Mouse (Mus musculus) embryonic facial prominence, embryonic 15.5 days (tissue): Measurements from ENCODE around the gene Gm382. TPM values are rescaled to one million over a fixed set of nuclear protein-coding genes. Genes with fewer than 3 reads are reported as not detected.

Experiments
- ATAC-seq: fragments of 200-750 bp; cut with Nextera tagmentation; 2 replicates; pipeline ENCODE4 v1.8.0; 2017; ENCODE audit warnings: low read depth, moderate TSS enrichment; ENCODE audit not compliant: insufficient number of reproducible peaks, low FRiP score, low TSS enrichment
- H3K27ac ChIP-seq: fragments of 300-500 bp; sonication (generic); replicated peaks from 2 replicates; pipeline ENCODE4 v1.5.1; 2015; ENCODE audit warnings: mild to moderate bottlenecking, inconsistent platforms
- H3K27me3 ChIP-seq: fragments of 300-500 bp; sonication (generic); 2 replicates; pipeline ENCODE4 v1.6.1; 2015; ENCODE audit warnings: inconsistent platforms
- H3K36me3 ChIP-seq: fragments of 300-500 bp; sonication (generic); 2 replicates; pipeline ENCODE4 v1.6.1; 2015; ENCODE audit warnings: mild to moderate bottlenecking, inconsistent platforms
- H3K4me1 ChIP-seq: fragments of 300-500 bp; sonication (generic); 2 replicates; pipeline ENCODE4 v1.6.1; 2015; ENCODE audit warnings: inconsistent platforms
- H3K4me2 ChIP-seq: fragments of 300-500 bp; sonication (generic); replicated peaks from 2 replicates; pipeline ENCODE4 v1.6.1; 2015; ENCODE audit warnings: mild to moderate bottlenecking, inconsistent platforms
- H3K4me3 ChIP-seq: fragments of 300-500 bp; sonication (generic); replicated peaks from 2 replicates; pipeline ENCODE4 v1.5.1; 2015; ENCODE audit warnings: mild to moderate bottlenecking, inconsistent platforms
- H3K9ac ChIP-seq: fragments of 300-500 bp; sonication (generic); 2 replicates; pipeline ENCODE4 v1.6.1; 2015; ENCODE audit warnings: inconsistent platforms
- H3K9me3 ChIP-seq: fragments of 300-500 bp; sonication (generic); replicated peaks from 2 replicates; pipeline ENCODE4 v1.6.1; 2016; ENCODE audit warnings: inconsistent platforms
- WGBS: fragments of 180-500 bp; shearing (Covaris S2); methylation state at CpG from one replicate; pipeline ENCODE4 v1.1.7; 2015; 5-methylcytosine and 5-hydroxymethylcytosine counted together
- polyA plus RNA-seq: library from polyadenylated mRNA; unstranded; fragments of >200 nt; fragmentation: Nextera tagmentation; extraction: Ambion mirVana; gene quantifications from 2 replicates; pipeline ENCODE4 v1.2.1, GENCODE M21; 2015

Gene Gm382
- polyA plus RNA-seq = not detected in 2 replicates

GRCm38 (mm10) chrX:127039672-127040071 lies at the start of gene Gm382:
Gene Gm382, plus strand, starts transcription at chrX:127039972.
- no peak within 1 kb of the TSS for H3K4me3 ChIP-seq
- 88% methylated on average over 1 of the region's 1 CpGs for WGBS
- H3K4me1 ChIP-seq = no peaks in the 10 kb centered on the region
- no peaks in the 10 kb centered on the region for H3K36me3 ChIP-seq
- no peak for ATAC-seq
- no peak within 1 kb of the TSS for H3K27ac ChIP-seq
- no peaks in the 10 kb centered on the region for H3K27me3 ChIP-seq
- no peak within 1 kb of the TSS for H3K4me2 ChIP-seq
- no peak within 1 kb of the TSS for H3K9ac ChIP-seq
- no peaks in the 10 kb centered on the region for H3K9me3 ChIP-seq

- no peak overlapping the region for H3K4me2 ChIP-seq
- no peaks in the 10 kb centered on the region for H3K36me3 ChIP-seq
- H3K4me1 ChIP-seq = no peaks in the 10 kb centered on the region
- WGBS = 82% methylated on average over 2 of the region's 2 CpGs
- ATAC-seq = no peak
- no peaks in the 10 kb centered on the region for H3K27me3 ChIP-seq
- H3K27ac ChIP-seq = no peak overlapping the region
- no peak overlapping the region for H3K9ac ChIP-seq
- H3K4me3 ChIP-seq = no peak overlapping the region
- no peaks in the 10 kb centered on the region for H3K9me3 ChIP-seq
Observed at GRCm38 (mm10) chrX:127070179-127070578, 30.4 kb downstream of the Gm382 start.

- Histone ChIP-seq H3K9ac (no peak overlapping the region), H3K4me2 (no peak overlapping the region), H3K36me3 (no peaks in the 10 kb centered on the region), H3K27me3 (no peaks in the 10 kb centered on the region), H3K27ac (no peak overlapping the region), H3K9me3 (no peaks in the 10 kb centered on the region), H3K4me3 (no peak overlapping the region), H3K4me1 (no peaks in the 10 kb centered on the region)
- 75% methylated on average over 2 of the region's 2 CpGs for WGBS
- ATAC-seq = no peak
Observed at GRCm38 (mm10) chrX:127091282-127091681, 51.5 kb downstream of the Gm382 start.

GRCm38 (mm10) chrX:127093036-127093435 lies 53.3 kb downstream of the Gm382 start:
- no peak for ATAC-seq
- Histone ChIP-seq H3K9me3 (no peaks in the 10 kb centered on the region), H3K27ac (no peak overlapping the region), H3K36me3 (no peaks in the 10 kb centered on the region), H3K27me3 (no peaks in the 10 kb centered on the region), H3K4me3 (no peak overlapping the region), H3K4me1 (no peaks in the 10 kb centered on the region), H3K9ac (no peak overlapping the region), H3K4me2 (no peak overlapping the region)

- no peaks in the 10 kb centered on the region for H3K9me3 ChIP-seq
- 89% methylated on average over 3 of the region's 3 CpGs for WGBS
- H3K4me2 ChIP-seq = no peak overlapping the region
- no peaks in the 10 kb centered on the region for H3K36me3 ChIP-seq
- H3K27ac ChIP-seq = no peak overlapping the region
- no peak overlapping the region for H3K9ac ChIP-seq
- no peak for ATAC-seq
- H3K4me3 ChIP-seq = no peak overlapping the region
- H3K4me1 ChIP-seq = no peaks in the 10 kb centered on the region
- H3K27me3 ChIP-seq = no peaks in the 10 kb centered on the region
Observed at GRCm38 (mm10) chrX:127093961-127094360, 54.2 kb downstream of the Gm382 start.

GRCm38 (mm10) chrX:127104341-127104740 lies 64.6 kb downstream of the Gm382 start:
- H3K4me2 ChIP-seq = no peak overlapping the region
- H3K36me3 ChIP-seq = no peaks in the 10 kb centered on the region
- 82% methylated on average over 2 of the region's 2 CpGs for WGBS
- no peak for ATAC-seq
- no peak overlapping the region for H3K27ac ChIP-seq
- H3K9me3 ChIP-seq = no peaks in the 10 kb centered on the region
- H3K4me3 ChIP-seq = no peak overlapping the region
- no peaks in the 10 kb centered on the region for H3K4me1 ChIP-seq
- H3K27me3 ChIP-seq = no peaks in the 10 kb centered on the region
- no peak overlapping the region for H3K9ac ChIP-seq

Other genes with a start within 250 kb of the Gm382 start
- gene 4932411N23Rik, start 224.1 kb upstream of the Gm382 start, polyA plus RNA-seq = not detected in 2 replicates